Mouse (Mus musculus) liver, embryonic 12.5 days (tissue): Measurements from ENCODE around the gene Mtnr1a. TPM values are rescaled to one million over a fixed set of nuclear protein-coding genes. Genes with fewer than 3 reads are reported as not detected.

Experiments used
- ATAC-seq: fragments of 200-750 bp; cut with Nextera tagmentation; 2 replicates; pipeline ENCODE4 v1.8.0; 2017; ENCODE audit warnings: moderate number of reproducible peaks, mild to moderate bottlenecking, moderate library complexity
- H3K27ac ChIP-seq: fragments of 300-500 bp; sonication (generic); 2 replicates; pipeline ENCODE4 v1.5.1; 2016; ENCODE audit warnings: mild to moderate bottlenecking
- H3K27me3 ChIP-seq: fragments of 300-500 bp; sonication (generic); replicated peaks from 2 replicates; pipeline ENCODE4 v1.6.1; 2016; ENCODE audit warnings: mild to moderate bottlenecking, moderate library complexity
- H3K36me3 ChIP-seq: fragments of 300-500 bp; sonication (generic); 2 replicates; pipeline ENCODE4 v1.6.1; 2016; ENCODE audit warnings: mild to moderate bottlenecking, moderate library complexity
- H3K4me1 ChIP-seq: fragments of 300-500 bp; sonication (generic); 2 replicates; pipeline ENCODE4 v1.6.1; 2016
- H3K4me2 ChIP-seq: fragments of 300-500 bp; sonication (generic); 2 replicates; pipeline ENCODE4 v1.6.1; 2016; ENCODE audit warnings: mild to moderate bottlenecking, moderate library complexity
- H3K4me3 ChIP-seq: fragments of 300-500 bp; sonication (generic); 2 replicates; pipeline ENCODE4 v1.5.1; 2016; ENCODE audit warnings: mild to moderate bottlenecking, moderate library complexity
- H3K9ac ChIP-seq: fragments of 300-500 bp; sonication (generic); 2 replicates; pipeline ENCODE4 v1.6.1; 2016; ENCODE audit warnings: mild to moderate bottlenecking, moderate library complexity
- H3K9me3 ChIP-seq: fragments of 300-500 bp; sonication (generic); replicated peaks from 2 replicates; pipeline ENCODE4 v1.6.1; 2016; ENCODE audit warnings: mild to moderate bottlenecking, moderate library complexity
- whole genome bisulfite sequencing: fragments of 180-500 bp; shearing (Covaris S2); methylation state at CpG from one replicate; pipeline ENCODE4 v1.1.7; 2016; ENCODE audit not compliant: insufficient replicate concordance; 5-methylcytosine and 5-hydroxymethylcytosine counted together
- polyA plus RNA-seq: library from polyadenylated mRNA; unstranded; fragments of >200 nt; fragmentation: Nextera tagmentation; extraction: Ambion mirVana; gene quantifications from 2 replicates; pipeline ENCODE4 v1.2.1, GENCODE M21; 2016

Gene Mtnr1a
- polyA plus RNA-seq, result not detected in 2 replicates

GRCm38 (mm10) chr8:45068759-45069386 lies at the start of gene Mtnr1a:
TSS of gene Mtnr1a (plus strand) at chr8:45069137.
- 14% methylated on average over 29 of the region's 29 CpGs for WGBS
- peak; percentile 67 for ATAC-seq
- Histone ChIP-seq H3K27ac (no peak within 1 kb of the TSS), H3K4me2 (peak within 1 kb of the TSS; percentile 39), H3K4me1 (no peaks in the 10 kb centered on the region), H3K4me3 (no peak within 1 kb of the TSS), H3K27me3 (no peaks in the 10 kb centered on the region; the same call in 1 of the 2 replicates), H3K36me3 (no peaks in the 10 kb centered on the region), H3K9me3 (no peaks in the 10 kb centered on the region), H3K9ac (no peak within 1 kb of the TSS)

DNA sequence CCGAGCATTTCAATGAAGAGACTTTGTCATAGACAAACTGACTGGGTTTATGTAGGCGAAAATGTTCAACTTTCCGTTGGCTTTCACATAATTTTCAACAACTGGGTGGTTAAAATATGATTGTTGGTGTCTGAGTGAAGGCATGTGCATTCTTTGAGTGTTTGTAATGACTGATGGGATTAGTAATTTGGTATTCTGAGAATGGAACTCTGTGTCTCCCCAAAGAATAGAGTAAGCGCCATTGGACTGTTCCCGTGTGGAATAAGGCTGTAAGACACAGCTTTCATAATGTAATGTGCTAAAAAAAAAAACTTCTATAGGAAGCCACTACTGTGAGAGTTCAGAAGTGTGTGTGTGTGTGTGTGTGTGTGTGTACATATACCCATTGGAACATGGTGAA lies 49.7 kb upstream of the Mtnr1a start:
- no peak for ATAC-seq
- Histone ChIP-seq H3K9me3 (0 out of 2 replicates have a peak, but pooled peaks cover 7% of the 10 kb centered on the region), H3K4me3 (no peak overlapping the region), H3K27ac (no peak overlapping the region), H3K9ac (no peak overlapping the region), H3K4me2 (no peak overlapping the region), H3K4me1 (no peaks in the 10 kb centered on the region), H3K36me3 (peaks cover 18% of the 10 kb centered on the region), H3K27me3 (no peaks in the 10 kb centered on the region)
- WGBS, result 75% methylated on average over 5 of the region's 5 CpGs

GRCm38 (mm10) chr8:45021171-45021570 lies 47.8 kb upstream of the Mtnr1a start:
- Histone ChIP-seq H3K4me2 (no peak overlapping the region), H3K4me1 (no peaks in the 10 kb centered on the region), H3K36me3 (peaks cover 37% of the 10 kb centered on the region), H3K27me3 (no peaks in the 10 kb centered on the region), H3K9ac (no peak overlapping the region), H3K9me3 (0 out of 2 replicates have a peak, but pooled peaks cover 13% of the 10 kb centered on the region), H3K27ac (no peak overlapping the region), H3K4me3 (no peak overlapping the region)
- no peak for ATAC-seq
- WGBS, result 79% methylated on average over 5 of the region's 5 CpGs

GRCm38 (mm10) chr8:45021911-45022665 lies 46.8 kb upstream of the Mtnr1a start:
- Histone ChIP-seq H3K36me3 (peaks cover 43% of the 10 kb centered on the region), H3K27ac (no peak overlapping the region), H3K4me2 (no peak overlapping the region), H3K9ac (no peak overlapping the region), H3K27me3 (no peaks in the 10 kb centered on the region), H3K4me3 (no peak overlapping the region), H3K4me1 (no peaks in the 10 kb centered on the region), H3K9me3 (0 out of 2 replicates have a peak, but pooled peaks cover 18% of the 10 kb centered on the region)
- ATAC-seq, result no peak
- 83% methylated on average over 21 of the region's 21 CpGs for WGBS

GRCm38 (mm10) chr8:45028081-45028497 lies 40.8 kb upstream of the Mtnr1a start:
- Histone ChIP-seq H3K27me3 (no peaks in the 10 kb centered on the region), H3K9ac (no peak overlapping the region), H3K36me3 (peaks cover 49% of the 10 kb centered on the region), H3K4me2 (no peak overlapping the region), H3K9me3 (0 out of 2 replicates have a peak, but pooled peaks cover 21% of the 10 kb centered on the region), H3K4me1 (no peaks in the 10 kb centered on the region), H3K4me3 (no peak overlapping the region), H3K27ac (no peak overlapping the region)
- WGBS, result 59% methylated on average over 6 of the region's 6 CpGs
- ATAC-seq, result no peak

DNA sequence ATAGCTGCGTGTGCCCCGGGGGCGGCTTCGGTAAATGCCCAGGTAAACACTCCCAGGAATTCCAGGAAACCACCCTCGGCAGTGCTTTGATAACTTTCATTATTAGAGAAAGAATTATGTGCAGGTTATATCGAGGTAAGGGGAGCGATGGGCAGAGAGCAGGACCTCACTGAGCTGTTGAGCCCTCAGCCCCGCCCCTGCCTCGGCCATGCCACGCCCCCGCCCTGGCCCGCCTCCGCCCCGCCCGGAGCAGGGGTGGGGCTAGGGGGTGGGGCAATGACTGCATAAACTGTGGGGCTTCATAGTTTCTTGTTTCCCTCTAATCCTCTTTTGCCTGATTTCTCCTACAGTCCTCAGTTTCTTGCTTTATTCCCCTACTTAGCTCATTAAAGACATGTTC lies 30.6 kb upstream of the Mtnr1a start:
- 75% methylated on average over 15 of the region's 15 CpGs for WGBS
- no peaks in the 10 kb centered on the region for H3K27me3 ChIP-seq
- no peak overlapping the region for H3K9ac ChIP-seq
- no peak for ATAC-seq
- H3K4me3 ChIP-seq, result no peak overlapping the region
- H3K36me3 ChIP-seq, result peaks cover 52% of the 10 kb centered on the region
- H3K9me3 ChIP-seq, result 0 out of 2 replicates have a peak, but pooled peaks cover 12% of the 10 kb centered on the region
- no peak overlapping the region for H3K4me2 ChIP-seq
- no peak overlapping the region for H3K27ac ChIP-seq
- H3K4me1 ChIP-seq, result no peaks in the 10 kb centered on the region

GRCm38 (mm10) chr8:45044160-45044559 lies 24.8 kb upstream of the Mtnr1a start:
- Histone ChIP-seq H3K27ac (no peak overlapping the region), H3K4me2 (no peak overlapping the region), H3K4me3 (no peak overlapping the region), H3K4me1 (no peaks in the 10 kb centered on the region), H3K27me3 (no peaks in the 10 kb centered on the region), H3K9me3 (0 out of 2 replicates have a peak, but pooled peaks cover 7% of the 10 kb centered on the region), H3K36me3 (peaks cover 28% of the 10 kb centered on the region), H3K9ac (no peak overlapping the region)
- 85% methylated on average over 26 of the region's 26 CpGs for WGBS
- ATAC-seq, result no peak

DNA sequence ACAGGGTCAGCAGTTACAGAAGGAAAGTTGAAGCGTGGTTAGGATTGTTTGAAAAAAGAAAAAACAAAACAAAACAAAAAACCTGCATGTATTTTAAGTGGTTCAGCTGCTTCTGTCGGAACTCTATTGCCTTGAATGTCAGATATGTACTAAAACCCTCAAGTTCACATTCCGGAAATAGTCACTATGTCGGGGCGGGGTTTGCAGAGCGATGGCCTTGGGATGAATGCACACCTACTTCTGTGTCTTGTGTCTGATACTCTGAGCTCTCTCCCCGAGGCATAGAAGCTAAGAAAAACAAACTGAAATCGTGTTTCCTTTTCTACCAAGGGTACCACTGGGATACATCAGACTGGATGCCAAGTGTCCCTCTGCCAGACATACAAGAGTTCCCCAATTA lies 18.5 kb upstream of the Mtnr1a start:
- Histone ChIP-seq H3K4me2 (no peak overlapping the region), H3K4me1 (no peaks in the 10 kb centered on the region), H3K4me3 (no peak overlapping the region), H3K9me3 (no peaks in the 10 kb centered on the region; the same call in 1 of the 2 replicates), H3K9ac (no peak overlapping the region), H3K27me3 (no peaks in the 10 kb centered on the region), H3K27ac (no peak overlapping the region), H3K36me3 (peaks cover 7% of the 10 kb centered on the region; the same call in 1 of the 2 replicates)
- 71% methylated on average over 8 of the region's 8 CpGs for WGBS
- ATAC-seq, result no peak

DNA sequence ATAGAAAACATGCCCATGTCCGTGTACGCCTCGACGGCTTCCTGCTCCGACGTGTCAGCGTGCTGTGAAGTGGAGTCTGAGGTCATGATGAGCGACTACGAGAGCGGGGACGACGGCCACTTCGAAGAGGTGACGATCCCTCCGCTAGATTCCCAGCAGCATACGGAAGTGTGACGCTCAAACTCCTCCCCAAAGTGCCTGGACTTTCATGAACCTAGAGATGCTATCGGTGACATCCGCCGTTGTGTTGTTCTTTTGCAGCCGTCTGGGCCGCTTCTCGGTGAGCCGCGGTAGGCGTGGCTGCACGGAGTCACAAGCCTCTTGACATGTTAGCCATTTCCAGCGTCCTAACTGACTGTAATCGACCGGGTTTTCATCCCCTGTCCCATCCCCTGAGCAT lies 17.7 kb upstream of the Mtnr1a start:
- H3K27ac ChIP-seq, result no peak overlapping the region
- peaks cover 7% of the 10 kb centered on the region; the same call in 1 of the 2 replicates for H3K36me3 ChIP-seq
- WGBS, result 89% methylated on average over 30 of the region's 30 CpGs
- H3K27me3 ChIP-seq, result no peaks in the 10 kb centered on the region
- no peaks in the 10 kb centered on the region for H3K4me1 ChIP-seq
- no peak overlapping the region for H3K9ac ChIP-seq
- H3K4me2 ChIP-seq, result no peak overlapping the region
- no peak for ATAC-seq
- no peak overlapping the region for H3K4me3 ChIP-seq
- H3K9me3 ChIP-seq, result no peaks in the 10 kb centered on the region; the same call in 1 of the 2 replicates

DNA sequence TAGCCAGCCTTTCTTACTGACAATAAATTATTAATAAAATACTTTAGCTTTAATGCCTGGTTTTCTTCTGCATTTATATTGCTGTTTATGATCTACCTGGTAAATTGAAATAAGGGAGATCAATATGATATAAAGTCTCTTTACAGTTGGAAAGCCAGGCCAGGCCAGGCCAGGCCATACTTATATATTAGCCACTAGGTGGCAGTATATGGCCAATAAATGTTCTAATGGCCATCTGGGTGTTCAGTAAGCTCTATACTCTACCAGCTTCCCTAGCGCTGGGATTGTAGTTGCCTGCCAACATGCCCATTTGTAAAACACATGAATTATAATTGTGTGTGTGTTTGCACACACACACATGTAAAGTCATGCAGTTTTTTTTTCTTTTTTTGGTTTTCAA lies 16.7 kb upstream of the Mtnr1a start:
- 65% methylated on average over 1 of the region's 1 CpGs for WGBS
- H3K9me3 ChIP-seq, result no peaks in the 10 kb centered on the region; the same call in 1 of the 2 replicates
- no peaks in the 10 kb centered on the region for H3K27me3 ChIP-seq
- H3K9ac ChIP-seq, result no peak overlapping the region
- no peaks in the 10 kb centered on the region for H3K4me1 ChIP-seq
- H3K4me3 ChIP-seq, result no peak overlapping the region
- peaks cover 7% of the 10 kb centered on the region; the same call in 1 of the 2 replicates for H3K36me3 ChIP-seq
- no peak overlapping the region for H3K27ac ChIP-seq
- no peak for ATAC-seq
- no peak overlapping the region for H3K4me2 ChIP-seq

- Histone ChIP-seq H3K4me1 (no peaks in the 10 kb centered on the region), H3K36me3 (peaks cover 7% of the 10 kb centered on the region; the same call in 1 of the 2 replicates), H3K4me3 (no peak overlapping the region), H3K27me3 (no peaks in the 10 kb centered on the region), H3K27ac (no peak overlapping the region), H3K4me2 (no peak overlapping the region), H3K9ac (no peak overlapping the region), H3K9me3 (no peaks in the 10 kb centered on the region; the same call in 1 of the 2 replicates)
- no peak for ATAC-seq
- 85% methylated on average over 9 of the region's 9 CpGs for WGBS
Observed at GRCm38 (mm10) chr8:45052618-45053017, 16.3 kb upstream of the Mtnr1a start.

DNA sequence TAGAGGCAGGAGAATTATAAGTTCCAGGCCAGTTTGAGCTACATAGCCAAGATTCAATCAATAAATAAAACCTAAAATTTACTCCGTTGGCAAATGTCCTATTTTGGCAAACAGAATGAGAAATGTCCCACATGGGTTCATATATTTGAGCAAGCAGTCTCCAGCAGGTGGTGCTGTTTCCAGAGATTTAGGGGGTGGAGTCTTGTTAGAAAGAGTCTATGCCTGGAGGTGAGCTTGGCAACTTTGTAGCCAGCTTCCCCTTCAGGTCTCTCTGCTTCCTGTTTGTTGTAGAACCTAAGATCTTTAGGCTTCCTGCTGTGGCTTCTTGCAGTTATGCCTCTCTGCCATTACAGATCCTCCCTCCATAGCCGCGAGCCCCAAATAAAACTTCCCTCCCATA lies 13.4 kb upstream of the Mtnr1a start:
- peaks cover 7% of the 10 kb centered on the region; the same call in 1 of the 2 replicates for H3K36me3 ChIP-seq
- H3K9me3 ChIP-seq, result no peaks in the 10 kb centered on the region; the same call in 1 of the 2 replicates
- no peak for ATAC-seq
- H3K4me1 ChIP-seq, result no peaks in the 10 kb centered on the region
- H3K4me3 ChIP-seq, result no peak overlapping the region
- no peak overlapping the region for H3K4me2 ChIP-seq
- no peak overlapping the region for H3K9ac ChIP-seq
- no peaks in the 10 kb centered on the region for H3K27me3 ChIP-seq
- no peak overlapping the region for H3K27ac ChIP-seq
- 87% methylated on average over 3 of the region's 3 CpGs for WGBS
